In the genomic region with DNA sequence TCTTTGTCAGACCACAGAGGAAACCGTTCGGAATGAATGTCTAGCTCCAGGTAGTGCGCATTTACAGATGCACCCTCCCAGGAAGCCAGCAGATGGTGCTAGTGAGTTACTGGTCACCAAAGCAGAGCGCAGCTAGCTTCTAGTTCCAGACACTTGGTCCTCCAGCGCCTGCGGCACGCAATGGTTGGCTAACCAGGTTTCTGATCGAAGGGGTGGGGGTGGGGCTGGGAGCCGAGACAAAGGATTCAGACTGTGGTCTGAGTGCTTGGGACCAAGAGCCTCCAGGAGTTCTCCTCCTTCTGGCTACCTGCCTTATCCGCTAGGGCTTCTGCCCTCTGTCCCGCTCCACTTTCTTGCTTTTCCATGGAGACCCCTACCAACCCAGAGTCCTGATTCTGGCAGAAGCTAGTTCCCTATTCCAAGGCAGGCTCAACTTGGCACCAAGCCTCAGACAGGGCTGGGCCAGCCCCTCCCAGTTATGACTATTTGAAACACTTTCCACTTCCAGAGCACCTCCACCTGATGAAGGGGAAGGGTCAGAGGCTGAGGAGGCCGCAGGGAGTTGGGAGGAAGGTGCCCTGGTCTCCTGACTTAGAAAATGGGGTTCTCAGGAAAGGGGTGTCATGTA, we compare ENCODE assay signal across 9 mouse cellular contexts. TPM values are rescaled to one million over a fixed set of nuclear protein-coding genes. Genes with fewer than 3 reads are reported as not detected.
DNase-seq lines count a peak whose midpoint lies in the region; ATAC-seq and TF ChIP-seq lines count a peak whose summit lies in the region.
"Had no signal": no experiment of that assay in that cellular context is flagged by ENCODE, and none has a peak within 500 bp of the region (broad histone marks: within the 10 kb centered on the region; RNA-seq: fewer than 3 reads in every experiment).

No protein-coding gene starts in this region.

- peak overlapping the region; percentile 15; the same call in 1 of the 2 replicates for H3K4me3 ChIP-seq in hindbrain, embryonic 13.5 days
- H3K4me3 ChIP-seq in lung, postnatal 0 days (ENCODE audit: low read depth, low read length), result no peak overlapping the region

- WGBS in hindbrain, embryonic 13.5 days, result 9% methylated on average over 12 of the region's 12 CpGs
- WGBS in lung, postnatal 0 days, result 10% methylated on average over 12 of the region's 12 CpGs

- H3K27ac ChIP-seq in hindbrain, embryonic 13.5 days, result no peak overlapping the region
- no peak overlapping the region for H3K27ac ChIP-seq in lung, postnatal 0 days (ENCODE audit: low read length)
- H3K27ac ChIP-seq: macrophage had no signal

- peak; percentile 89 for DNase-seq in MN1 (ENCODE audit: low spot score)
- peak; percentile 73 for DNase-seq in cerebellum, adult 8-10 months
- peak; percentile 96 for DNase-seq in forelimb bud, embryonic 11.5 days (ENCODE audit: low read depth, low spot score)
- DNase-seq in layer of hippocampus, postnatal 14 days (ENCODE audit: low spot score in 2 of 2), result peak; percentile 74 to 79
- peak; percentile 92 for DNase-seq in lung, postnatal 0 days (ENCODE audit: low spot score)
- DNase-seq in ovary, postnatal 10 days (ENCODE audit: low spot score), result peak; percentile 52
- peak; percentile 72 for DNase-seq in thymus, postnatal 0 days (ENCODE audit: low spot score)

- peaks cover 46% of the 10 kb centered on the region for H3K4me1 ChIP-seq in hindbrain, embryonic 13.5 days (replicated peaks)
- H3K4me1 ChIP-seq in lung, postnatal 0 days (ENCODE audit: insufficient read depth, low read depth, low read length), result peaks cover 17% of the 10 kb centered on the region

- H3K4me2 ChIP-seq in hindbrain, embryonic 13.5 days, result peak overlapping the region; percentile 44
- H3K4me2 ChIP-seq in lung, postnatal 0 days (replicated peaks; ENCODE audit: low read depth, low read length), result peak overlapping the region; percentile 40; the same call in 1 of the 2 replicates

- H3K9me3 ChIP-seq in hindbrain, embryonic 13.5 days, result no peaks in the 10 kb centered on the region
- no peaks in the 10 kb centered on the region for H3K9me3 ChIP-seq in lung, postnatal 0 days (ENCODE audit: low read length)

- peaks cover under 1% of the 10 kb centered on the region; the same call in 1 of the 2 replicates for H3K36me3 ChIP-seq in hindbrain, embryonic 13.5 days
- H3K36me3 ChIP-seq in lung, postnatal 0 days (ENCODE audit: insufficient read depth, low read length), result no peaks in the 10 kb centered on the region

- peak; percentile 94 for TF ChIP-seq CTCF in lung, postnatal 0 days (IDR thresholded peaks at IDR 0.05)

- H3K27me3 ChIP-seq in hindbrain, embryonic 13.5 days, result peaks cover 20% of the 10 kb centered on the region
- H3K27me3 ChIP-seq in lung, postnatal 0 days (replicated peaks; ENCODE audit: insufficient read depth, low read length), result no peaks in the 10 kb centered on the region

- ATAC-seq in hindbrain, embryonic 13.5 days (ENCODE audit: low FRiP score), result peak; percentile 62
- peak; percentile 60 for ATAC-seq in lung, postnatal 0 days

- no peak for TF ChIP-seq EP300 in lung, postnatal 0 days (IDR thresholded peaks at IDR 0.05)

- H3K9ac ChIP-seq in hindbrain, embryonic 13.5 days, result 0 out of 2 replicates have a peak overlapping the region, but pooled peaks have one; percentile 29
- H3K9ac ChIP-seq in lung, postnatal 0 days (replicated peaks; ENCODE audit: low read depth), result no peak overlapping the region

RNA-seq across cellular contexts. Expression of a gene that starts 2.4 kb away (rescaled TPM):
- 7.8 and 11.0 TPM in 2 replicates for polyA plus RNA-seq in hindbrain, embryonic 13.5 days (2015; fragmentation: Nextera tagmentation; extraction: Ambion mirVana)
- under 1 TPM; 0.18 to 0.21 TPM for total RNA-seq in layer of hippocampus, postnatal 14 days (2021)
- 1.8 and 2.9 TPM in 2 replicates for polyA plus RNA-seq in lung, postnatal 0 days (2015; fragmentation: Nextera tagmentation; extraction: Ambion mirVana)
- 0.26 and 0.28 TPM in 2 replicates for polyA plus RNA-seq in thymus, postnatal 0 days (2015; fragmentation: Nextera tagmentation; extraction: Ambion mirVana)
- polyA plus RNA-seq: macrophage had no signal

RNA-seq across cellular contexts. Expression of a gene that starts 19.4 kb away (rescaled TPM):
- polyA plus RNA-seq in hindbrain, embryonic 13.5 days (2015; fragmentation: Nextera tagmentation; extraction: Ambion mirVana), result 30.9 and 34.3 TPM in 2 replicates
- 10 to 100 TPM; 20.8 to 22.4 TPM for total RNA-seq in layer of hippocampus, postnatal 14 days (2021)
- 40.6 and 41.7 TPM in 2 replicates for polyA plus RNA-seq in lung, postnatal 0 days (2015; fragmentation: Nextera tagmentation; extraction: Ambion mirVana)
- 5.8 and 6.9 TPM in 2 replicates for polyA plus RNA-seq in thymus, postnatal 0 days (2015; fragmentation: Nextera tagmentation; extraction: Ambion mirVana)

RNA-seq across cellular contexts. Expression of a gene that starts 44.8 kb away (rescaled TPM):
- polyA plus RNA-seq in hindbrain, embryonic 13.5 days (2015; fragmentation: Nextera tagmentation; extraction: Ambion mirVana), result 170 and 181 TPM in 2 replicates
- total RNA-seq in layer of hippocampus, postnatal 14 days (2021), result 10 to 100 TPM; 29.0 to 30.2 TPM
- 675 and 696 TPM in 2 replicates for polyA plus RNA-seq in lung, postnatal 0 days (2015; fragmentation: Nextera tagmentation; extraction: Ambion mirVana)
- polyA plus RNA-seq in thymus, postnatal 0 days (2015; fragmentation: Nextera tagmentation; extraction: Ambion mirVana), result 31.9 and 42.4 TPM in 2 replicates

RNA-seq across cellular contexts. Expression of a gene that starts 49.7 kb away (rescaled TPM):
- polyA plus RNA-seq in hindbrain, embryonic 13.5 days (2015; fragmentation: Nextera tagmentation; extraction: Ambion mirVana), result 201 and 203 TPM in 2 replicates
- total RNA-seq in layer of hippocampus, postnatal 14 days (2021), result 100 to 1,000 TPM; 321 to 323 TPM
- 141 and 146 TPM in 2 replicates for polyA plus RNA-seq in lung, postnatal 0 days (2015; fragmentation: Nextera tagmentation; extraction: Ambion mirVana)
- polyA plus RNA-seq in thymus, postnatal 0 days (2015; fragmentation: Nextera tagmentation; extraction: Ambion mirVana), result 97.3 and 105 TPM in 2 replicates
